Mouse (Mus musculus) spleen, postnatal 36 days (tissue): ENCODE data around the gene Myo18b.

Experiments
- DNase-seq, 2 experiments: peaks; one replicate each; pipeline ENCODE4 v3.0.0; 2022; ENCODE audit warnings: low spot score in 2 of 2, mixed read lengths in 1 of 2

Gene Myo18b

GRCm38 (mm10) chr5:112815051-112815450, 81.1 kb downstream of the Myo18b start:
- no peak for DNase-seq

- DNase-seq, result no peak
Measured at GRCm38 (mm10) chr5:112807629-112808028, 88.5 kb downstream of the Myo18b start.

DNA sequence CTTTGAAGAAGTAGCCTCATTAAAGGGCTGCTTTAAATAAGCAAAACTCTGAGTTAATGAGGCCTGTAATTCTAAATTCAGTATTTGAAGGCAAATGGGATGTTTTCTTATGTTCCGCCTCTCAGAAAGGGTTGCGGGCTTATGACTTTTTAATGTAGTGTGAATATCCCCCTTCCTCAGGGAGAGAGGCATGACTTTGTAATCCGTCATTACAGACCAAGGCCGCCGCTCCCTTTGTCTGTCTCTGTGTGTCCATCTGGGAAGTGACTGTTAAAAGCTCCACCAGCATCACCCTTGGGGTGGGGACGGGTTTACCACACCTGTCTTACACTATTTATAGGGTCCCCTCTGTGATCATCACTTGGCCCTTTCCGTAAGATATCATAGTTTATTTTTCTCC, 100.1 kb downstream of the Myo18b start:
- DNase-seq, result no peak

DNA sequence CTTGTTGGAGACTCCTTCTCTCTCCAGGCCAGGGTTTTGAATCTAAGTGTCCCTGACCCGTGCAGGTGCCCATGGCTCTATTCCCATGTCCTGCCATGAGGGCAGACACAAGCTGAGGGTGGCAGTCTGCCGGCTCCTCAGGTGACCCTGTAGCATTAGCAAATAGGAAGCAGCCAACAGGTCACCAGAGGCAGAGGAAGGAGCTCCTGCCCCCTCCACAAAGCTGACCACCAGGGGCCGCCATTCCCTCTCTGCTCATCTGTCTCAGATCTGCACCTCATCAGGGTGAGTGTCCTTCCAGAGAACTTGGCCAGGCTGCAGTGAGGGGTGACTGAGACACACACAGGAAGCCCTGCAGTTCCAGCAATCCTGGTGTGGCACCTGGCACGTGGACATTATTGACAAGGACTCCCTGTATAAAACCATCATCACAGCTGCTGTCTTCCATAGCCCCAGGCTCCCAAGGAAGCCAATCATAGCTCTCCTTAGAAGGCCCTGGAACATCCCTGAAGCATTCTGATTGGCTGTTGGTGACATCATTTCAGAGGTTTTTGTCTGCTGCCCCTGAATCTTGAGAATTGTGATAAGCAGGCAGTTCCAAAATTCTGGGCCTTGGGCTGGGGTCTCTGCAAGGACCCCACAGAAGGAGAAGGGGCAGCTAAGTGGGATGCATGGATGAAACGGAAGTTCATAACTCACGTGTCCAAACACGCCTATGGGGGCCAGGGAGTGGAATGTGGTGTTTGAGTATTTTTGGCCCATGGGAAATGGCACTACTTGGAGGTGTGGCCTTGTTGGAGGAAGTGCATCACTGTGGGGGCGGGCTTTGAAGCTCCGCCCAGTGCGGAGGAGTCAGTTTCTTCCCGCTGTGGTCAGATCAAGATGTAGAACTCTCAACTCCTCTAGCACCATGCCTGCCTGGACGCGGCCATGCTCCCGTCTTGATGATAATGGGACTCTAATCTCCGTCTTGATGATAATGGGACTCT, 104.1 kb downstream of the Myo18b start:
- DNase-seq, result no peak

- no peak for DNase-seq
Measured at GRCm38 (mm10) chr5:112790376-112791111, 105.6 kb downstream of the Myo18b start.

DNA sequence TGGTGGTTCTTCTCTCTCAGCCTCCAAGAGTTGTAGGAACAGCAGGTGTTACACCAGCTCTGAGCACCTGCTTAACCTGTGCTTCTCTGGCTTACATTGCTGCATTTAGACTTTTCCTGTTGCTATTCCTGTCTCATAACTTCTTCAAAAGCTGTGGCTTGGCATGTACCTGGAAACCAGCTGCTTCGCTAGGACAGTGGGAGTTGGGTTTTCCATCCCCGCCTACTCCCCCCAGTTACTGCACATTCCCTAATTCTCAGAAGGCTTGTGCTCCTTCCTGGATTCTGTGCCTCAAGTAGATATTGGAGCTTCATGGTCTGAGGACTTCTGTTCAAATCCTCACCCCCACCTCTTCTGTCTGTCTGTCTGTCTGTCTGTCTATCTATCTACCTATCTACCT, 107.7 kb downstream of the Myo18b start:
- no peak for DNase-seq

- no peak for DNase-seq
Measured at GRCm38 (mm10) chr5:112786788-112787187, 109.4 kb downstream of the Myo18b start.

GRCm38 (mm10) chr5:112786031-112786430, 110.1 kb downstream of the Myo18b start:
- no peak for DNase-seq

- DNase-seq, result no peak
Measured at GRCm38 (mm10) chr5:112781719-112782118, 114.4 kb downstream of the Myo18b start.

DNA sequence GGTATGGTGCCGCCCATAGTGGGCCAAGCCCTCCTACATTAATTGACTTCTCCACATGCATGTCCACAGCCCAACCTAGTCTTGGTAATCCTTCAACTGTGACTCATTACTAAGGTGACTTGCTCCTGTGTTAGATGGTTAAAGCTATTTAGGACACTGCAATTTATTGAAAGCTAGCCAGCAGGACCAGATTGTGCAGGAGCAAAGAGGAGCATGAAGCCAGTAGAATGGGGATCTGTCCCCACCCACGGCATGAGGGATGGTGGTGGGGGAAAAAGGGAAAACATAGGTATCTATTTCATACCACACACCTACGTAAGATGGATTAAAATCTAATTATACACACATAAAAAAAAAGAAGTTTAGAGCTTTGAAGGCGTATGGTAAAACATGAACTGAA, 114.9 kb downstream of the Myo18b start:
- DNase-seq, result no peak

- no peak for DNase-seq
Measured at GRCm38 (mm10) chr5:112780383-112780782, 115.8 kb downstream of the Myo18b start.

GRCm38 (mm10) chr5:112776781-112777405, 119.3 kb downstream of the Myo18b start:
- no peak for DNase-seq

- no peak for DNase-seq
Measured at GRCm38 (mm10) chr5:112773429-112773828, 122.7 kb downstream of the Myo18b start.

GRCm38 (mm10) chr5:112771376-112771901, 124.7 kb downstream of the Myo18b start:
- no peak for DNase-seq

- no peak for DNase-seq
Measured at GRCm38 (mm10) chr5:112769721-112770119, 126.4 kb downstream of the Myo18b start.

- no peak for DNase-seq
Measured at GRCm38 (mm10) chr5:112769020-112769720, 127.0 kb downstream of the Myo18b start.

- no peak for DNase-seq
Measured at GRCm38 (mm10) chr5:112768556-112768955, 127.6 kb downstream of the Myo18b start.

DNA sequence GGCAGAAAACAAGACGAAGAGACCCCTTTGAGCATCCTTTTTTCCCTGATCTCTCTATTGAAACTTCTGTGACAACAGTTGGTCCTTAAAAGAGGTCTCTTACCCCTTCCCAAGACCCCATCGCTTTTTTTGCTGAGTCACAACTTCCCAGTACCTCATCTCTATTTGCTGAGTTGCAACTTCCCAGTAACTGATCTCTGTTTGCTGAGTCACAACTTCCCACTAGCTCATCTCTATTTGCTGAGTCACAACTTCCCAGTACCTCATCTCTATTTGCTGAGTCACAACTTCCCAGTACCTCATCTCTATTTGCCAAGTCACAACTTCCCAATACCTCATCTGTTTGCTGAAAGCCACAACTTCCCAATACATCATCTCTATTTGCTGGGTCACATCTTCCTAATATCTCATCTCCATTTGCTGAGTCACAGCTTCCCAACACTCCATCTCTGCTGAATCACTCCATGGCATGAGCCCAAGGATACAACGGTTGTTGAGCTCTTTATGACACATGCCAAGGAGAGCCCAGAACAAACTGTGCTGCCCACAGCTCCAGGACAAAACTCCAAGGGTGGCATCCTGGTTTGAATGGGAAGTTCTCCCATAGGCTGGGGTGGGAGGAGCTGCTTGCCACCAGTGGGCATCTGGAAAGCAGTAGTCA, 134.6 kb downstream of the Myo18b start:
- no peak for DNase-seq

- DNase-seq, result no peak
Measured at GRCm38 (mm10) chr5:112755581-112755980, 140.6 kb downstream of the Myo18b start.

GRCm38 (mm10) chr5:112749634-112750033, 146.5 kb downstream of the Myo18b start:
- DNase-seq, result no peak
